Mouse (Mus musculus): ENCODE data around the gene Klk12. TPM values are rescaled to one million over a fixed set of nuclear protein-coding genes. Genes with fewer than 3 reads are reported as not detected.

Gene Klk12
- polyA plus RNA-seq, 1 experiment: not detected

GRCm38 (mm10) chr7:43821581-43821980, 52.9 kb downstream of the Klk12 start:
- no peak overlapping the region for H3K4me3 ChIP-seq (ENCODE audit: insufficient read depth, low read depth, low read length)
- no peak for DNase-seq

More at GRCm38 (mm10) chr7:43821581-43821980, 52.9 kb downstream of the Klk12 start:
- no peak overlapping the region for H3K27ac ChIP-seq (ENCODE audit: insufficient read depth, low read depth, low read length)
- WGBS: 80% methylated on average over 7 of the region's 7 CpGs
- no peaks in the 10 kb centered on the region for H3K36me3 ChIP-seq (ENCODE audit: control insufficient read depth, insufficient read depth, low read length)
- H3K4me1 ChIP-seq (ENCODE audit: control insufficient read depth, insufficient read depth, low read length): no peaks in the 10 kb centered on the region
- TF ChIP-seq POLR2A (IDR thresholded peaks at IDR 0.05; ENCODE audit: low read depth, low read length) (no peak), CTCF (conservative IDR thresholded peaks at IDR 0.05; ENCODE audit: insufficient read depth, insufficient read length, low read depth, low read length) (no peak)
- H3K27me3 ChIP-seq (replicated peaks; ENCODE audit: control insufficient read depth, insufficient read depth, low read length): no peaks in the 10 kb centered on the region

Other genes with a start within 250 kb of the Klk12 start
- gene Cd33, start 224.5 kb upstream of the Klk12 start, polyA plus RNA-seq (2012; rRNA removed): 2.4 and 3.9 TPM in 2 replicates
- 0.91 and 1.1 TPM in 2 replicates for gene Zfp658, start 206.6 kb upstream of the Klk12 start, polyA plus RNA-seq (2012; rRNA removed)
- 2.1 and 2.6 TPM in 2 replicates for gene Zfp719, start 189.3 kb upstream of the Klk12 start, polyA plus RNA-seq (2012; rRNA removed)
- gene Zfp819, start 161.7 kb upstream of the Klk12 start, polyA plus RNA-seq (2012; rRNA removed): not detected in 2 replicates
- gene Ceacam18, start 134.2 kb upstream of the Klk12 start, polyA plus RNA-seq (2012; rRNA removed): not detected in 2 replicates
- gene Siglece, start 108.7 kb upstream of the Klk12 start, polyA plus RNA-seq (2012; rRNA removed): 2.8 and 3.8 TPM in 2 replicates
- gene Ctu1, start 96.9 kb upstream of the Klk12 start, polyA plus RNA-seq (2012; rRNA removed): 6.1 and 7.0 TPM in 2 replicates
- gene Klk14, start 78.5 kb upstream of the Klk12 start, polyA plus RNA-seq (2012; rRNA removed): 0.11 TPM in 1 of 2 replicates, not detected in the other
- gene Klk13, start 56.3 kb upstream of the Klk12 start, polyA plus RNA-seq (2012; rRNA removed): 0.04 TPM in 1 of 2 replicates, not detected in the other
- gene Klk11, start 5.7 kb downstream of the Klk12 start, polyA plus RNA-seq (2012; rRNA removed): 0.18 TPM in 1 of 2 replicates, not detected in the other
- gene Klk10, start 12.1 kb downstream of the Klk12 start, polyA plus RNA-seq (2012; rRNA removed): 0.41 and 0.52 TPM in 2 replicates
- not detected in 2 replicates for gene Klk9, start 23.0 kb downstream of the Klk12 start, polyA plus RNA-seq (2012; rRNA removed)
- gene Klk8, start 28.7 kb downstream of the Klk12 start, polyA plus RNA-seq (2012; rRNA removed): 4.2 and 5.9 TPM in 2 replicates
- not detected in 2 replicates for gene Klk7, start 42.4 kb downstream of the Klk12 start, polyA plus RNA-seq (2012; rRNA removed)
- gene Klk6, start 55.6 kb downstream of the Klk12 start, polyA plus RNA-seq (2012; rRNA removed): not detected in 2 replicates
- not detected in 2 replicates for gene Klk5, start 73.1 kb downstream of the Klk12 start, polyA plus RNA-seq (2012; rRNA removed)
- gene Klk4, start 112.3 kb downstream of the Klk12 start, polyA plus RNA-seq (2012; rRNA removed): not detected in 2 replicates
- gene Klk15, start 164.8 kb downstream of the Klk12 start, polyA plus RNA-seq (2012; rRNA removed): 0.09 and 0.19 TPM in 2 replicates
- 1.0 and 1.1 TPM in 2 replicates for gene Klk1b8, start 181.8 kb downstream of the Klk12 start, polyA plus RNA-seq (2012; rRNA removed)
- gene Klk1b1, start 197.9 kb downstream of the Klk12 start, polyA plus RNA-seq (2012; rRNA removed): 0.11 and 0.52 TPM in 2 replicates
- gene Klk1b9, start 207.2 kb downstream of the Klk12 start, polyA plus RNA-seq (2012; rRNA removed): 1.6 and 1.7 TPM in 2 replicates
- 0.52 and 0.99 TPM in 2 replicates for gene Klk1b11, start 227.0 kb downstream of the Klk12 start, polyA plus RNA-seq (2012; rRNA removed)
- not detected in 2 replicates for gene Klk1b26, start 243.3 kb downstream of the Klk12 start, polyA plus RNA-seq (2012; rRNA removed)

All from kidney, adult 2 months (tissue).